Mouse (Mus musculus): ENCODE data around the gene Npy5r.

Gene Npy5r

DNA sequence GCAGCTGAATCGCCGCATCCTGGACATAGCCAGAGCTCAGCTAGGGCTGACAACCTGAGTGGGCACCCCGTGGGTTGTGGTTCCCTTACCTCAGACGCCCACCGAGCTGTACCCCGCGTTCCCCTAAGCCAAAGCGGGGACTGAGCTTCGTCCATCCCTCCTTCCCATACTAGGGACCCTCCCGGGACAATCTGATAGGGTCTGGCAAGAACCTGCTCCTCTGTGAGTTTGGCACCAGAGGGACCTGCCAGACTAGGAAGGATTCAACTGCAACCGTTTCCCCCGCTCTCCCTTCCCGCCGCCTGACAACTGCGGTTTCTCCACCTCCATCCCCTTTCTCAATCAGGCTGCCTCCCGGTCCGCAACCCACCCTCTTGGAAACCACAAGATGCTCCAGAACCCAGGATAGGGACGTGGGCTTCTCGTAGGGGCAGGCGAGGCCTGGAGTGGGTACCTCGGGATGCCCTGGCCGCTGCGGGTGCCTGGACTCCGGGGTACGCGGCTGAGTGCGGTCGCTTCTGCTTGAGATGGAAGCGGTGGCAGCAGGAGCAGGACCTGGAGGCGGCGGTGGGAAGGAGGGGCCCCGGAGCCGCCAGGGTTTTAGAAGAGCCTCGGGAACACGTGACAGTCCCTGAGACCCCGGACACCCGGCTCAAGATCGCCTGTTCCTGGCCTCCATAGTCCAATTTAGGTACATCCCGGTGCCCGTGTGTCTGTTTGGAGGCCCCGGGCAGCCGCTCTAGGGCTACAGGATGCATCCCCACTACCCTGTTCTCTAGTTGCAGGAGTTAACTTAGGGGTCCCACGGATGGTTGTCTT is at the start of gene Npy5r:
Npy5r (minus strand) TSS at position 618 of the 819 bp plus-strand sequence.
- ChIA-PET POLR2A (no interaction called here), CTCF (interaction anchor here in 2 of 4 experiments (0.9 to 1.2 kb wide), 2 partner anchors 10 to 718 kb away, joined by 3 read pairs; partner anchors contain the start of gene Npy1r (in 1 of the 2))

DNA sequence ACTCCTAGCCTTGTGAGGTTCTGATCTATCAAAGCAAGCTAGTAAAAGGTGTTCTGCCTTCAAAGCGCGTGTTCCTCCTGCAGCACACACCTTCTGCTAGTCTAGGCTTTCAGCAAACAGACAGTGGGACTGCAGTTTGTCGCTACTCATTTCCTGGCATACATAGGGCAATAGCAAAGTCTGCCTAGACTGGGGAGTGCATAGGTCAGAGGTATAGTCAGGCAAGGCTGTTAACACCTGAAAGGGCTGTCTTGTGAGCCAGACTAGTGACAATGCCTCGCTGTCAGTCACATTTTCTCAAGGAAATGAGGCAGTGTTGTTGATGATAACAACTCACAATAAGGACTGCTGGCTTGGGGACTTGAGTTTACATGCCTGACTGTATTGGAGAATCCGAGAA is 44.0 kb upstream of the Npy5r start:
- POLR2A ChIA-PET, result no interaction called here
- CTCF ChIA-PET, result no interaction called here

DNA sequence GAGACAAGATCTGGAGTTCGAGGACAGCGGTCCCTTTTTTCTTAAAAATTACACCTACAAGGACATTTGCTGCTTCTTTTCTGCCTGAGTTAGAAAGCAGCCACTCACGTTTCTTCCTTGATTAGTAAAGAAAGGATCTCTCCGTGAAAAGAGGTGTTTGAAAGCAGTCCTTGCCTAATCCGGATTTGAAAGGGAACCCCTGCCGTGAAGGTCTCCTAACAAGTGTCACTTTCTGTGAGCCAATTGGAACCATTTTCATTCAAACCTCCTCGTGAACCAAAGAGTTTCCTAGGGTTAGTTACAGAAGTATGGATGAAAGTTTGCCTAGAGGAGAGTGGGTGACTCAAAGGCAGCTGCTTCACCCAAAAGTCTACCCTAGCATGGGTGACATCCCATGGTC is 41.5 kb upstream of the Npy5r start:
- ChIA-PET CTCF (interaction anchor here in 1 of 4 experiments (0.6 kb wide), 1 partner anchor 209 kb away, joined by 3 read pairs; no protein-coding TSS in a partner anchor), POLR2A (interaction anchor here in 1 of 4 experiments (0.6 kb wide), 1 partner anchor 53 kb away, joined by 3 read pairs; no protein-coding TSS in a partner anchor)

DNA sequence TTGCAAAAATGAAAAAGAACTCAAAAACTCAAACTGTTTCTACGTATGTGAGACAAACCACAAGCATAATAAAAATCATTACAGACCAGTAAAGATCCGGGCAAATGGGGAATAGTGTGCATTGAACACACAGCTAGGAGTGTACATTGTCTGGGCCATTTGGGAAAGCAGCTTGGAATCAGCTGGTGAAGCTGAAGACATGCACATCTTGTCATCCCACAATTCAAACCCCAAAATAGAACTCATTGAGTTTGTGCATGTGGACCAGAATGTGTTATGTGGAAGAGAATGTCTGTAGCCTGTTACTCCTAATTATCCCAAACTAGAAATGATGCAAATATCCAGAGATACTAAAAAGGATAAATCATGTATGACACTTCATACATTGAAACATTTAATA is 34.9 kb upstream of the Npy5r start:
- ChIA-PET CTCF (no interaction called here), POLR2A (interaction anchor here in 1 of 4 experiments (0.6 kb wide), 1 partner anchor 167 kb away, joined by 4 read pairs; no protein-coding TSS in a partner anchor)

DNA sequence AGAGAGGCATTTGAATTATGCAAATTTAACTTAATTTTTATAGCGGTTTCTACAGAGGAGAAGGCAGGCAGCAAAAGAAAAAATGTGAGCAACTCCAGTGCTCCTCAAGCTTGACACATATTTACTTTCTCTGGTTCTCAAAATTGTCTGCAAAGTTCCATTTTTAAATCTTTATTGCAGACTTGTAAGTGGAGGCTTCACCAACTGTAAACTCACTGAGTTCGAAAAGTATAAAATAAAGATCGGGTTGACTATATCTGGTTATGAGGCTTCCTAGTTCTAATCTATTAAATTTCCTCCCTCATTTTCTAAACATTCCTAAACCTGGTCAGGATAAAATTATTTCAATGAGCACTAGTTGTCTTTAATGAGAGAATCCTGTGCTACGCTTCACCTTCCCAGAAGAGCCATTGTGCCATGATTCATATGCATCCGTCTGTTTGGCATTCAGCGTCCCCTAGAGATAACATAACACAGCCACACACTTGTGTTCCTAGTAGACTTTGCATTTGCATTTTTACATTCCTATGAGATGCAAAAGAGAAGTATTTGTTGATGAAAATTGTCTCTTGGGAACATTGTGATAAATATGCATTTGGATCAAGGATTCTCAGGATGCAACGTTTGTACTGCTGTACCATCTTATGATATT is 26.5 kb upstream of the Npy5r start:
- ChIA-PET POLR2A (no interaction called here), CTCF (no interaction called here)

DNA sequence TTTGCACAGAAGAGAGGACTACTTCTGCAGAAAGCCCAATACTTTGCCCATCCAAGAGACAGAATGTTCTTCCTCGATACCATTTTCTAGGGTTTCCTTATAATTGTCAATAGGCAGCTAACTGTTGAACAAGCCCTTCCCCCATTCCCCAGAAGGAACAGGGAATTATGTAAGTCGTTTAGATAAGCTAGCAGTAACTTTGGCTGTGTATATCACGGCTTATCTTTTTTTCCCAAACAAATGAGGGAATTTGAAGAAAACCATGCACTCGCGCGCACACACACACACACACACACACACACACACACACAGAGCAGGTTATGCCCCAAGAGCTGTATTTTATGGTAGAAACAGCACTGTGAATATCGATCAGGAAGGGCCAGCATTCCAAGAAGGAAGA is 10.9 kb upstream of the Npy5r start:
- ChIA-PET POLR2A (interaction anchor here in 2 of 4 experiments (0.7 kb wide), 2 partner anchors 38 to 368 kb away, joined by 3 to 4 read pairs; no protein-coding TSS in a partner anchor), CTCF (no interaction called here)

DNA sequence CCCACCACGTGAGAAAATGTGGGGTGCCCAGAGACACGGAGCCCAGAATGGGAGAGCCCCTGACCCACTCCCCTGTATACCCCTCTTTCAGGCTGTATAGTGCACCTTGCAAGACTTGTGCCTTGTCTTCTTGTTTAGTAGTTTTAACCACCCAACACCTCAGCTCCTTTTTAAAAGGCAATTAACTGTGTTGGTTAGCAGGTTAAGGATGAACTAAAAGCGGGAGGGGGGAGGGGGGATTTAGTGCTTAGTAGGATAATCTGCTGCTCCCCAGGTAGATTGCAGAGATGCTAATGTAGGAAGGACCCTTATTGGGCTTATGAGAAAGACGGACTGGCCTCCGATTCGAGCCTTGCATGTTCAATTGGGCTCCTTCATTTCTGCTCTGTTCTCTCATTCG is 10.1 kb upstream of the Npy5r start:
- POLR2A ChIA-PET, result interaction anchor here in 1 of 4 experiments (0.6 kb wide), 2 partner anchors 97 to 1503 kb away, joined by 3 to 5 read pairs; no protein-coding TSS in a partner anchor
- CTCF ChIA-PET, result interaction anchor here in 1 of 4 experiments (1.0 to 1.6 kb wide), 2 partner anchors 11 to 708 kb away, joined by 3 to 6 read pairs; partner anchors contain the start of gene Npy5r

DNA sequence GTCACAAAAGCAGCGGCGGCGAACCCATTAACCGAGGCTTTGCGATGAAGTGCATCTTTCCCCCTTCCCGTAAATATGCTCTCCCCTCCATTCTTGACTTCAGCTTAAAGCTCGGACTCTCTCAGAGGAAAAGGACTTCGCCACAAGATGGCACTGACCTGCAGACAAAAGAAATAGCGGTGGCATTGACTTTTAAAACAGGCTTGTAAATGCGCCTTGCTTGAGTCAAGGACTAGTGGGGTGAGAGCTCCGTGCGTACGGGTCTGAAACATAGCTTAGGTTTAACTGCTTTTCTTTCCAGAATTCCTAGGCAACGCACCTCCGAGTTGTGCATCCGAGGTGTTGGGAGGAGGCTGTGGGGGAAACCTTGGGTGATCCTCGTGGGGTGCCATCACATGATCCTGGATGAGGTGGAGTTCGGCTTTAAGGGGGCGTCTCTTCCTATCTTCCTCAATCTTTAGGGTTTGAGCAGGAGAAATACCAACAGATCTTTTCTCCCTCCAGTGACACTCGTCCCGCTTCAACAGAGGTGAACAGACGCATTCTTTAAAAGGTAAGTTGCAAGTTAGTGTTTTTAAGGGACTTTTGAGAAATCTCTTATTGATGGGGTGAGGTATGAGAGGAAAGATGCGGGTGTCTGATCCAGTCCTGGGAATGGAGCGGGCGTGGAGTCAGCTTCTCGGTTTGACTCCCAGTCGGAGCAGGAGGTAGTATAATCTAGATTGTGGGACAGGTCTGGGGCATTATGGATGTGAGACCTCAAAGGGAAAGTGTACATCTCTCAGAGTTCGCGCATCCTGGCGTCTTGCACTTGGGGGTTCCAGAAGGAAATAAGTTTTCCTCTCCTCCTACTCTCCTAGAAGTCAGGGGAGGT is 9.3 kb upstream of the Npy5r start, which contains the start of gene Npy1r:
Npy1r (plus strand) TSS at position 223 of the 874 bp plus-strand sequence.
- CTCF ChIA-PET, result interaction anchor here (0.6 to 1.6 kb wide), 9 partner anchors 10 to 709 kb away, joined by 3 to 14 read pairs (median 3); partner anchors contain the start of gene Npy5r (in 1 of the 4)
- POLR2A ChIA-PET, result interaction anchor here in 1 of 4 experiments (0.6 kb wide), 3 partner anchors 98 to 1503 kb away, joined by 3 to 5 read pairs (median 3); no protein-coding TSS in a partner anchor

DNA sequence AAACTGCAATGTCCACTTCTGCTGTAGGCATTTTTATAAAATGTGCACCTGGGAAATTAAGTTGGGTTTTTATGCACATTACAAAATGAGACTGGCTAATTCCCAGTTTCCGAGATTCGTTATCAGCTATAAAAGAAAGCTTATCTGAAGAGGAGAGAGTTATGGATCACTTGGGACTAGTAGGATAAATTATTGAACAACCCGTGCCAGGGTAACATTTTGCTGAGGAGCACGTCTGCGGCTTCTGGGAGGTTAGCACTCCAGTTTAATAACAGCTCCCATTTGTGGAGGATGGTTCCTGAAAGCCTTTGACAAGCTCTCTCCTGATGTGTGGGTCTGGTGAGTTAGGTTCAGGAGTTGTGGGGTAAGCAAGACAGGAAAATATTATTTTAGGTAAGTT is 2.5 kb upstream of the Npy5r start:
- CTCF ChIA-PET, result no interaction called here
- POLR2A ChIA-PET, result no interaction called here

DNA sequence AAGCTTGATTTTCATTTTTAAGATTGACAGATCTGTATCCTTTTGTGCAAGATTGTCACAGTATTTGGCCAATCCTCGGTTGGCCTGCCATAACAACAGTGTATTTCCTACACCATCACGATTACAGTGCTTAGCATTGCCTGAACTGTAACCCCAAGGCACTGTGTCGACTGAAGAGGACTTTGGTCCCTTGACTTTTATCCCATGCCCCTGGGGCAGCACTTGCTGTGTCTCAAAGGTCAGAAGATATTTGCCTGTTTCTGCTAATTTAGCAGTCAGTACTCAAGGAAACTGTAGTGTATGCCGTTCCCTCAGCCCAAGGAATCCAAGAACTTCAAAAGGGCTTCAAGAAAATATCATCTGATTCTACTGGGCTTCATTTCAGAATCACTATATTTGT is 871 bp upstream of the Npy5r start:
- ChIA-PET CTCF (no interaction called here), POLR2A (no interaction called here)

DNA sequence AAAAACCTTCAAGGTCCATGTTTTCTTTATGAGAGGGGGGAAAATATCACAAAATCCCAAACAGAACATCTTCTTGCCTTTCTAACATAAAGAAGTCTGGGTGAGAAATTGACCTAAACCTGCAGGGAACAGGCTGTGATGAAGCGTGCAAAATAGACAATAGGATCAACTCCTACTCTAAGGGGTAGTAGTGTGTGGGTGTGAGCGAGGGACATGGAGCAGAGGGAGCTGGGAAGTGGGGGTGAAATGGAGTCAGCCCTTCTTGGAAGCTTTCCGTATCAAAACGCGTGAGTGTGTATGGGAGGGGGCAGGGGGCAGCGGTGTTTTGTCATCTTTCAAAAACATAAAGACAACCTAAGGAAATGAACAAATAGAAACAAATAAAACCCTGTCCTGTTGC is 467 bp upstream of the Npy5r start:
- CTCF ChIA-PET, result no interaction called here
- POLR2A ChIA-PET, result no interaction called here

DNA sequence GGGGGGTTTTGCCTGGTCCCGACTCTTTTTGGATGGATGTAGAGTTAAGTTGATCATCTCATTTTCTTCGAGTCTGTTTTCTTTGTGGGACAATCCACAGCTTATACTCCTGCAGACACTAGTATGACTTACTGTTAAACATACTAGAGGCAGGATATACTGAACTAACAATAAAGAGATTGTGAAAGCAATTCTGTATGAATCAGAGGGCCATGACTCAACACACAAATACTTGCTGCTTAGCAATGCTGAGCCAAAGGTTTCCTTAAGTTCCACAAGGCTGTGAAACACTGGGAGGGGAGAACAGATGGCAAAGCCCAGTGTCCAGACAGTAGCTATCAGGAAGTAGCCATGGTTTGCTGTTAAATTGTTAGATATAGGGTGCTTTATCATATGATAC is 6.7 kb downstream of the Npy5r start:
- ChIA-PET CTCF (no interaction called here), POLR2A (no interaction called here)

DNA sequence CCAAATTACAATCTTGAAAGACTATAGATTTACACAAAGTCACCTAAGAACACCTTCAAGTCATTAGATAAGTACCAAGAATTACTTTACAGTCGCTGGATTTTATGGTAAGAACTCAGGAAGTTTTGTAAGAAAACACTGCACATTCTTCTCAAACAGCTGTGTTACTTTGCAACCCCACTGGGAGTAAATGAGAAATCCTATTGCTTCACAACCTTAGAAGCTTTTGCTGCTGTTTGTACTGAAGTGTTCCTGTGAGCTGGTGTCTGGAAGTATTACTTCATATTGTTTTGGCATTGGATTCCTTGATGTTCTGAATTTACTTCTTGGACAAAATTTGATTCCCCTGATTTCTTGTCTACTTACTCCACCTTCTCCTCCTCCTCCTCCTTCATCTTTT is 57.2 kb downstream of the Npy5r start:
- ChIA-PET CTCF (no interaction called here), POLR2A (interaction anchor here in 1 of 4 experiments (0.7 kb wide), 1 partner anchor 157 kb away, joined by 3 read pairs; no protein-coding TSS in a partner anchor)
